Mouse (Mus musculus): ENCODE data around the gene Parp9. TPM values are rescaled to one million over a fixed set of nuclear protein-coding genes. Genes with fewer than 3 reads are reported as not detected.

The Parp9 gene
- polyA plus RNA-seq, 2 experiments: 4.3 to 7.6 TPM

GRCm38 (mm10) chr16:35918721-35919543, 19.3 kb upstream of the Parp9 start:
- Histone ChIP-seq H3K4me1 (replicated peaks; ENCODE audit: control insufficient read depth in 2 of 2, insufficient read depth in 2 of 2, low read length in 1 of 2) (no peaks in the 10 kb centered on the region), H3K27me3 (ENCODE audit: control insufficient read depth, insufficient read depth, low read length) (no peaks in the 10 kb centered on the region), H3K36me3 (replicated peaks; ENCODE audit: control insufficient read depth, insufficient read depth, low read depth) (no peaks in the 10 kb centered on the region), H3K4me2 (ENCODE audit: low read depth) (no peak overlapping the region), H3K4me3 (ENCODE audit: insufficient read depth in 1 of 2, low read depth in 2 of 2, low read length in 2 of 2) (no peak overlapping the region), H3K9me3 (ENCODE audit: control insufficient read depth, low read length) (no peaks in the 10 kb centered on the region), H3K9ac (replicated peaks) (no peak overlapping the region), H3K27ac (no peak overlapping the region)
- TF ChIP-seq EP300 (IDR thresholded peaks at IDR 0.05; ENCODE audit: low read depth) (no peak), CTCF (IDR thresholded peaks at IDR 0.05; ENCODE audit: low read depth) (no peak)
- DNase-seq (ENCODE audit: low read depth in 3 of 3, low spot score in 3 of 3) (no peak), ATAC-seq (ENCODE audit: insufficient read depth) (no peak)
- WGBS (ENCODE audit: insufficient replicate concordance): 54% methylated on average over 6 of the region's 6 CpGs

GRCm38 (mm10) chr16:35921676-35922235, 16.5 kb upstream of the Parp9 start:
- Histone ChIP-seq H3K4me3 (ENCODE audit: insufficient read depth in 1 of 2, low read depth in 2 of 2, low read length in 2 of 2) (no peak overlapping the region), H3K4me2 (ENCODE audit: low read depth) (no peak overlapping the region), H3K36me3 (replicated peaks; ENCODE audit: control insufficient read depth, insufficient read depth, low read depth) (no peaks in the 10 kb centered on the region), H3K9ac (replicated peaks) (no peak overlapping the region), H3K27ac (no peak overlapping the region), H3K27me3 (ENCODE audit: control insufficient read depth, insufficient read depth, low read length) (no peaks in the 10 kb centered on the region), H3K4me1 (replicated peaks; ENCODE audit: control insufficient read depth in 2 of 2, insufficient read depth in 2 of 2, low read length in 1 of 2) (no peaks in the 10 kb centered on the region), H3K9me3 (ENCODE audit: control insufficient read depth, low read length) (no peaks in the 10 kb centered on the region)
- TF ChIP-seq EP300 (IDR thresholded peaks at IDR 0.05; ENCODE audit: low read depth) (no peak), CTCF (IDR thresholded peaks at IDR 0.05; ENCODE audit: low read depth) (no peak)
- DNase-seq (ENCODE audit: low read depth in 3 of 3, low spot score in 3 of 3) (no peak), ATAC-seq (ENCODE audit: insufficient read depth) (no peak)
- WGBS (ENCODE audit: insufficient replicate concordance): 34% methylated on average over 2 of the region's 2 CpGs

- TF ChIP-seq CTCF (IDR thresholded peaks at IDR 0.05; ENCODE audit: low read depth) (no peak), EP300 (IDR thresholded peaks at IDR 0.05; ENCODE audit: low read depth) (no peak)
- H3K4me2 ChIP-seq (ENCODE audit: low read depth): no peak overlapping the region
- no peaks in the 10 kb centered on the region for H3K9me3 ChIP-seq (ENCODE audit: control insufficient read depth, low read length)
- WGBS (ENCODE audit: insufficient replicate concordance): 44% methylated on average over 3 of the region's 3 CpGs
- DNase-seq (ENCODE audit: low read depth in 3 of 3, low spot score in 3 of 3) (no peak), ATAC-seq (ENCODE audit: insufficient read depth) (no peak)
- no peak overlapping the region for H3K27ac ChIP-seq
- H3K27me3 ChIP-seq (ENCODE audit: control insufficient read depth, insufficient read depth, low read length): no peaks in the 10 kb centered on the region
- no peak overlapping the region for H3K9ac ChIP-seq (replicated peaks)
- H3K36me3 ChIP-seq (replicated peaks; ENCODE audit: control insufficient read depth, insufficient read depth, low read depth): no peaks in the 10 kb centered on the region
- H3K4me1 ChIP-seq (replicated peaks; ENCODE audit: control insufficient read depth in 2 of 2, insufficient read depth in 2 of 2, low read length in 1 of 2): no peaks in the 10 kb centered on the region
- no peak overlapping the region for H3K4me3 ChIP-seq (ENCODE audit: insufficient read depth in 1 of 2, low read depth in 2 of 2, low read length in 2 of 2)
Observed at GRCm38 (mm10) chr16:35922301-35922895, 15.9 kb upstream of the Parp9 start.

- no peak overlapping the region for H3K4me3 ChIP-seq (ENCODE audit: insufficient read depth in 1 of 2, low read depth in 2 of 2, low read length in 2 of 2)
Observed at GRCm38 (mm10) chr16:35923546-35924198, 14.6 kb upstream of the Parp9 start.

GRCm38 (mm10) chr16:35924341-35924740, 13.9 kb upstream of the Parp9 start:
- TF ChIP-seq EP300 (IDR thresholded peaks at IDR 0.05; ENCODE audit: low read depth) (no peak), CTCF (IDR thresholded peaks at IDR 0.05; ENCODE audit: low read depth) (no peak)
- Histone ChIP-seq H3K9ac (replicated peaks) (no peak overlapping the region), H3K36me3 (replicated peaks; ENCODE audit: control insufficient read depth, insufficient read depth, low read depth) (no peaks in the 10 kb centered on the region), H3K27me3 (ENCODE audit: control insufficient read depth, insufficient read depth, low read length) (no peaks in the 10 kb centered on the region), H3K4me1 (replicated peaks; ENCODE audit: control insufficient read depth in 2 of 2, insufficient read depth in 2 of 2, low read length in 1 of 2) (no peaks in the 10 kb centered on the region), H3K4me3 (ENCODE audit: insufficient read depth in 1 of 2, low read depth in 2 of 2, low read length in 2 of 2) (no peak overlapping the region), H3K9me3 (ENCODE audit: control insufficient read depth, low read length) (no peaks in the 10 kb centered on the region), H3K4me2 (ENCODE audit: low read depth) (no peak overlapping the region), H3K27ac (no peak overlapping the region)
- no peak for DNase-seq (ENCODE audit: low read depth in 3 of 3, low spot score in 3 of 3)
- WGBS (ENCODE audit: insufficient replicate concordance): 76% methylated on average over 5 of the region's 5 CpGs
- no peak for ATAC-seq (ENCODE audit: insufficient read depth)

More at GRCm38 (mm10) chr16:35923546-35924198, 14.6 kb upstream of the Parp9 start:
- no peak overlapping the region for H3K4me2 ChIP-seq (ENCODE audit: low read depth)
- no peaks in the 10 kb centered on the region for H3K4me1 ChIP-seq (replicated peaks; ENCODE audit: control insufficient read depth in 2 of 2, insufficient read depth in 2 of 2, low read length in 1 of 2)
- ATAC-seq (ENCODE audit: insufficient read depth) (no peak), DNase-seq (ENCODE audit: low read depth in 3 of 3, low spot score in 3 of 3) (no peak)
- no peaks in the 10 kb centered on the region for H3K27me3 ChIP-seq (ENCODE audit: control insufficient read depth, insufficient read depth, low read length)
- H3K9ac ChIP-seq (replicated peaks): no peak overlapping the region
- no peaks in the 10 kb centered on the region for H3K36me3 ChIP-seq (replicated peaks; ENCODE audit: control insufficient read depth, insufficient read depth, low read depth)
- 61% methylated on average over 7 of the region's 7 CpGs for WGBS (ENCODE audit: insufficient replicate concordance)
- no peaks in the 10 kb centered on the region for H3K9me3 ChIP-seq (ENCODE audit: control insufficient read depth, low read length)
- no peak overlapping the region for H3K27ac ChIP-seq
- TF ChIP-seq CTCF (IDR thresholded peaks at IDR 0.05; ENCODE audit: low read depth) (no peak), EP300 (IDR thresholded peaks at IDR 0.05; ENCODE audit: low read depth) (no peak)
